Mouse (Mus musculus) cerebellum, postnatal 4 days (tissue): ENCODE measurements around the gene Rrp9.

Experiments used
- DNase-seq, 2 experiments: peaks; one replicate each; pipeline ENCODE4 v3.0.0; 2022; ENCODE audit warnings: low spot score in 2 of 2, mixed read lengths in 1 of 2

The Rrp9 gene

GRCm38 (mm10) chr9:106475663-106476001 lies at the start of gene Rrp9:
Rrp9 (plus strand) TSS chr9:106475963.
- no peak for DNase-seq

- DNase-seq, result no peak
These were observed 47.0 kb upstream of the Rrp9 start for GRCm38 (mm10) chr9:106428719-106429220.

GRCm38 (mm10) chr9:106429221-106430014 lies 46.3 kb upstream of the Rrp9 start, which contains the start of gene Rpl29:
Rpl29 (plus strand) TSS chr9:106429454.
- DNase-seq, result peak; percentile 86 to 94

- DNase-seq, result no peak
These were observed 45.8 kb upstream of the Rrp9 start for GRCm38 (mm10) chr9:106430015-106430264.

- DNase-seq, result no peak
These were observed 42.4 kb upstream of the Rrp9 start for GRCm38 (mm10) chr9:106433389-106433788.

GRCm38 (mm10) chr9:106436566-106436965 lies 39.2 kb upstream of the Rrp9 start:
- DNase-seq, result no peak

- DNase-seq, result no peak
These were observed 33.1 kb upstream of the Rrp9 start for GRCm38 (mm10) chr9:106442680-106443079.

GRCm38 (mm10) chr9:106444836-106445235 lies 30.9 kb upstream of the Rrp9 start:
- no peak for DNase-seq

GRCm38 (mm10) chr9:106447348-106447747 lies 28.4 kb upstream of the Rrp9 start, which contains the start of the genes Abhd14b and Abhd14a:
Abhd14b (plus strand) TSS chr9:106447459.
Abhd14a (minus strand) TSS chr9:106447678.
- DNase-seq, result peak; percentile 67 to 88

GRCm38 (mm10) chr9:106447951-106448350 lies 27.8 kb upstream of the Rrp9 start:
- no peak for DNase-seq

- peak in 1 of 2 experiments; percentile 69 for DNase-seq
These were observed 27.2 kb upstream of the Rrp9 start for GRCm38 (mm10) chr9:106448498-106449031.

GRCm38 (mm10) chr9:106449947-106450346 lies 25.8 kb upstream of the Rrp9 start:
- DNase-seq, result no peak

- no peak for DNase-seq
These were observed 25.1 kb upstream of the Rrp9 start for GRCm38 (mm10) chr9:106450661-106451060.

GRCm38 (mm10) chr9:106451298-106451697 lies 24.5 kb upstream of the Rrp9 start:
- no peak for DNase-seq

- no peak for DNase-seq
These were observed 23.9 kb upstream of the Rrp9 start for GRCm38 (mm10) chr9:106451899-106452298.

GRCm38 (mm10) chr9:106452351-106452750 lies 23.4 kb upstream of the Rrp9 start:
- no peak for DNase-seq

GRCm38 (mm10) chr9:106452821-106453220 lies 22.9 kb upstream of the Rrp9 start:
- peak in 1 of 2 experiments; percentile 82 for DNase-seq

- peak in 1 of 2 experiments; percentile 67 for DNase-seq
These were observed 22.3 kb upstream of the Rrp9 start, which contains the start of gene Pcbp4 for GRCm38 (mm10) chr9:106453271-106454070. Pcbp4 (plus strand) TSS chr9:106453291.

GRCm38 (mm10) chr9:106454071-106454761 lies 21.5 kb upstream of the Rrp9 start:
- no peak for DNase-seq

GRCm38 (mm10) chr9:106454888-106455681 lies 20.7 kb upstream of the Rrp9 start:
- no peak for DNase-seq
